Mouse (Mus musculus) cerebellum, postnatal 14 days (tissue): ENCODE results near the gene Gm20458.

Experiments
- DNase-seq, 2 experiments: peaks; one replicate each; pipeline ENCODE4 v3.0.0; 2021; ENCODE audit warnings: mixed read lengths in 2 of 2

The Gm20458 gene

DNA sequence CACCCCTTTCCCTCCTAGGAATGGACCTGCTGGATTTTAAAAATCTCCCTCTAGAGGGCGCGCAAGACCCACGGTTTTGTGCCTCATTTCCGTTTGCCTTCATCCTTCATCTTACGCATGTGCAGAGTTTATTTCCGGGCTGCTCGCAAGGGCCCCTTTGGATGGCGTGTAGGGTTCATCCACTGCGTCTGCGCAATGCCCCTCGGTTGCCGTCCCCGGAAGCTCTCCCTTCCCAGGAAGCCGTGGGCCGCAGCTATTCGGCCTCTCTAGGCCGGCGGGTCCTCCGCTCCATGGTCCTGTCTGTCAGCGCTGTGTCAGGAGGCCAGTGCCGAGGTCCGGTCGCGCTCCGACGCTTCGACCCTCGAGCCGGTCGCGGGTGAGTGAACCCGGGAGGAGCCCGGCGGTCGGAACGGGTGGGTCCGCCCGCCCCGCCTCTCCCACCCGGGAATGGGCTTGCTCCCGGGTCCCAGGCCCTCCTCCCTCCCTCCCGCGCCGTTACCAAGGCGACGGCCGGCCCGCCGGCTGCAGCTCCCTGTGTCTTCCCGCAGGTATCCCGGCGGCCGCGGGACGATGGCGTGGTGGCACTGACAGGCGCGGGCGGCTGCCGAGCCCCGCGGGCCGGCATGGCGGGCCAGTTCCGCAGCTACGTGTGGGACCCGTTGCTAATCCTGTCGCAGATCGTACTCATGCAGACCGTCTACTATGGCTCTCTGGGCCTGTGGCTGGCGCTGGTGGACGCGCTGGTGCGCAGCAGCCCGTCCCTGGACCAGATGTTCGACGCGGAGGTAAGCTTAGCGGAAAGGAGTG, at the start of gene Gm20458:
TSS of gene Gm20458 (plus strand) at position 223 of the 807 bp plus-strand sequence.
- DNase-seq = peak; percentile 97

DNA sequence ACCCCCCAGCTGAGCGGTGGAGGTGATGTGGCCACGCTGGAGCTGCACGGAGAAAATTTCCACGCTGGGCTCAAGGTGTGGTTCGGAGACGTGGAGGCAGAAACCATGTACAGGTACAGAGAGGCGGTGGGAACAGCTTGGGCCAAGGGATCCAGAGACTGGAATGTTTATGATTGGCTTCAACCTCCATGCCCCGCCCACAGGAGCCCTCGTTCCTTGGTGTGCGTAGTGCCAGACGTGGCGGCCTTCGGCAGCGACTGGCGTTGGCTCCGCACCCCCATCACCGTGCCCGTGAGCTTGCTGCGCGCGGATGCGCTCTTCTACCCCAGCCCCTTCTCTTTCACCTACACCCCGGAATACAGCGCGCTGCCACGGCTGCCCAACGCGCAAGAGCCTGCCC, 46.6 kb upstream of the Gm20458 start:
- DNase-seq = no peak

DNA sequence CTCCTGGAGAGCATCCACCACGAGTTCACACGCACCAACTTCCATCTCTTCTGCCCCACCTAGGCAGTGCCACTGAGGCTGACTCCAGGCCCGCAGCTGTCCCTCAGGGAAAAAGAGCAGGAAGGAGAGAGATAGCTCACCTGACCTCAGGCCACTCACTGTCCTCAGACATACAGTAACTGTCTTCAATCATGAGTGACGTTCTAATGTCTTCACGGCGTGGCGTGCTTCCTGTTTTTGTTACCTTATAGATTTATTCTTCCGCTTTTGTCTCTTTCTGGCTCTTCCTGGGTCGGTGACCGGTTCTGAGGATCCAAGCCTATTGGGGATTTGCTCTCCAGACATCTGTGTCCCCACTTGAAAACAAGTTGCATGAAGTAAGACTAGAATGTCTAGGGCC, 46.2 kb upstream of the Gm20458 start:
- no peak for DNase-seq

DNA sequence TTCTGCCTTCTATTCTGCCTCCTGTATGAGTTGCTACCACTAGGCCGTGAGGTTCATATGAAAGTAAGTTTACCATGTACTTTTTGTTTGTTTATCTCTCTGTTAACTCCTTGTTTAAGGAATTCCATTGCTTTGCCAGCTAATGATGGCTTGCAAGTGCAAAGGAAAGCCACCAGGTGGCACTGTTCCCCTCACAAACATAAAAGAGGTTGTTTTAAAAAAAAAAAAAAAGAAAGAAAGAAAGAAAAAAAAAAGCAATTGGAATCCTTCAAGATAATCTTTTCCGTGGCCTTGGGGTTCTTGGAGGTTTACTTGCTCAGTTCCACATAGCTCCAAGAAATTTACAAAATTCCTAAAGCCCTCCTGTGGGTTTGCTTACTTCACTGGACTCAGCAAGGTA, 43.6 kb upstream of the Gm20458 start:
- DNase-seq = peak; percentile 43 to 61

DNA sequence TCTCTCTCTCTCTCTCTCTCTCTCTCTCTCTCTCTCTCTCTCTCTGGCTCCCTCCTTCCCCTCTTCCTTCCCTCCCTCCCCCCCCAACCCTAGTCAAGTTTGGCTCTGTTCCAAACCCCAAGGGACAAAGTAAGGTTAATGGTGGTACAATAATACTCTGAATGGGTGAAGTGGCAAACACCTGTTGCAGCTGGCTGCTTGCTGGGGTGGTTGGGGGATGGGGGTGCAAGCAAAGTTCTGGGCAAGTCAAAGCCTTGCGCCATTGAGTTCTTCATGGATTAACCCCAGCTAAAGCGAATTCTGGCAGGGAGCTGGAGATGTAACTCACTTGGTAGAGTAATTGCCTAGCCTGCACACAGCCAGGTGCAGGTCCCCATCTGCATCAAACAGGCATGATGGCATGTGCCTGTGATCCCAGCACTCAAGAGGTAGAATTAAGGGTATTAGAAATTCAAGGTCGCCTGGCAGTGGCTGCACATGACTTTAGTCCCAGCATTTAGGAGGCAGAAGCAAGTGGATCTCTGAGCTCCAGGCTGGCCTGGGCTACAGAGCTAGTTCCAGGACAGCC, 42.4 kb upstream of the Gm20458 start:
- no peak for DNase-seq

DNA sequence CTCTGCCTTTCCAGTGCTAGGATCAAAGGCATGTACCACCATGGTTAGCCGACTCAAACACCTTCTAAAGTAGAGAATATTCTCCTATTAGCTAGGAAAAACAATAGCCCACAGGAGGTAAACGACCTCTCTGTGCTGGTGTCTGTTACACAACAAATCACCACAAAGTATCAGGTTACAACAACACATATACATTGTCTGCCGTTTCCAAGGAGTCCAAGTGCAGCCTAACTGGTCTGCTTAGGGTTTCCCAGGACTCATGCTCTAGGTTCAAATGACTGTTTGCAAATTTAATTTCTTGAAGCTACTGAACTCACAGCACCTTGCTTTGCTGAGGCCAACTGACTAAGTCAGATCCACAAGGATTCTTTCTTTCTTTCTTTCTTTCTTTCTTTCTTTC, 41.3 kb upstream of the Gm20458 start:
- DNase-seq = no peak

DNA sequence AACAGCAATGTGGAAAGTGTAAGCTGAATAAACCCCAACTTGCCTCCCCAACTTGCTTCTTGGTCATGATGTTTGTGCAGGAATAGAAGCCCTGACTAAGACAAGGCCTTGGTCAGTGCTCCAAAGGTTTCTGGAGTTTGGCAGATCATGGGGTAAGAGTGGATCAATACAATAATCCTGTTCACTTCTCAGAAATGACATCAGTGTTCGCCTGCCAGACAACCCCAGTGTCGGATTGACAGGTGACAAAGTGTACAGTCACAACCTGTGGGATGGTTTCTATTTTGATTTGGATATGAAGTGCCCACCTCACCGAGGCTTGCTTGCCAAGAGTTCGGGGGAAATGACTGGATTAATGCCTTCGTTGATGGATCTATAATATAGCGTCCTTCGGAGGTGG, 39.5 kb upstream of the Gm20458 start:
- DNase-seq = no peak

DNA sequence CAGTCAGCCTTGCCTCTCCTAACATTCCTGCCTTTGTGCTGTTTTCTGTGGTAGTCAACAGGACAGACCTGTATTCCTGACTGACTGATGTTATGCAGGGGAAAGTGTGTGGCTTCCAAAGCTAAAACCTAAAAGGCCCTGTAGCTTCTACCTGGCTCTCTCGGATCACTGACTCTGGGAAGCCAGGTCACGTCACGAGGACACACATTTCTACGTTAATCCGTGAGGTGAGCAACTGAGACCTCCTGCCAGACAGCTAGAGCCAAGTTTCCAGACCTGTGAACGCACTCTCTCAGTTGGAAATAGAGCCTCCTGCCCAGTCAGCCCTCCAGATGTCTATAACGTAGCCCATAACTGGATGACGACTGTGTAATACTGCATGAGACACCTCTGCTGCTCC, 38.8 kb upstream of the Gm20458 start:
- no peak for DNase-seq

DNA sequence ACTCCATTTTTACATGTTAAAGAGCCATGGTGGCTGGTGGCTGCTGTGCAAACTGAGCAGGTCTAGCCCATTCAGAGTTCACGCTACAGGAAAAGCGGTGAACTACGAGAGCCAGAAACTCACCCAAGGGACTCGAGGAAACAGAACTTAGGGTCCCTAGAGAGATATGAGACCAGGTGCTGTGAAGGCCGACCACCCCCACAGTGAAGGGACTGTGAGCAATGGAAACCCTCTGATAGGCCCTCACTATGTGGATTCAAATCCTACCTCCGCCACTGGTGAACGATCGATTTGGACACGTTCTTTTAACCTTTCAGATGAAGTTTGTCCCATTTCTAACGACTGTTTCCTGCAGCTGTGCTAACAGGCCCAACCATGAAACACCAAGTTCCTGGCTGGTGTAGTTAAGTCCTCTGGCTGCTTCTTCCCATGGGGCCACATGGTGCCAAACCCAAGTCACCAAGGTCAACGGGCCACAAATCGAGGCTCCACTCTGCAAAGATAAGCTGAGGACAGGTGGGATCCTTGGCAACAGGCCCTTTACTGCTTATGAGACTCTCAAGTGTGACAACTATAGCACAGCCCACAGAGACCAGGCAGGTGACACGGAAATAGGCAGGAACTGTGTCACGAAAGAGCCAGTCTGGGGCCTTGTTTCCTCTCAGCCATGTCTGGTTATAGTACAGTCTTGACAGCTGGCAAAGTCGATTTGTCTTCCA, 37.9 kb upstream of the Gm20458 start:
- no peak for DNase-seq

DNA sequence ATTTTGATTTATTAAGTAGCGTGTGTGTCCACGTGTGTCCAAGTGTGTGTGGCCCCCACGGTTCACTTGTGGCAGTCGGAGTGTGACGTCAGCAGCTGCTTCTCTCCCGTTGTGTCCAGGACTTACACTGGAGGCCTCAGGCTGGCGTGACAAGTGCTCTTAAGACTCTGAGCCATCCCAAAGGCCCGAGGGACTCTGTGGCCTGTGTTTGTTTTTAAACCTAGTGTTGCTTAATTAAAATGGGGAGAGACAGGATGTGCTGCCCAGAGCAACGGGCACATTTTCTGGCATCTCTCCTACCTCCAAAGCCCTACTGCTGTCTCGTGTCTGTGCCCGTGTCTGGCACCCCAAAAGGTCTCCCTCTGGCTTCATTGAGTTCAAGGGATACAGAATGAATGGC, 37.3 kb upstream of the Gm20458 start:
- no peak for DNase-seq

DNA sequence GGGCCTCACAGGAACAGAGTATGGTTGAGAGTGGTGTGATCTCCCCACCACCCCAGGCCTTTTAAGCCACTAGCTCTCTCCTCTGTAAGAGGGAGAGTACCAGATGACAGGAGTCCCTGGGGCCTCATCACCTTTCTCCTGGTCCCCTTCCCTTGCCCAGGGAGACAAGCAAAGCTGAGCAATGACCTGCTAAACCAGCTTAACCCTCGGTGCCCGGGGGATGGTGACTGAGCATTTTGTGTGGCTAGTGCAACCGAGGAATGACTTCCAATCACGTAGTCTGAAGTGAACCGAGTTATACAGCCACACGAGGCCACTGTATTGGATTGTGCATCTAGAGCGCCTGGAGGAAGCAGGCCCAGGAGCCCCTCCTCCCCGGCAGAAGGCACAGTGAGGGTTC, 36.4 kb upstream of the Gm20458 start:
- DNase-seq = no peak

DNA sequence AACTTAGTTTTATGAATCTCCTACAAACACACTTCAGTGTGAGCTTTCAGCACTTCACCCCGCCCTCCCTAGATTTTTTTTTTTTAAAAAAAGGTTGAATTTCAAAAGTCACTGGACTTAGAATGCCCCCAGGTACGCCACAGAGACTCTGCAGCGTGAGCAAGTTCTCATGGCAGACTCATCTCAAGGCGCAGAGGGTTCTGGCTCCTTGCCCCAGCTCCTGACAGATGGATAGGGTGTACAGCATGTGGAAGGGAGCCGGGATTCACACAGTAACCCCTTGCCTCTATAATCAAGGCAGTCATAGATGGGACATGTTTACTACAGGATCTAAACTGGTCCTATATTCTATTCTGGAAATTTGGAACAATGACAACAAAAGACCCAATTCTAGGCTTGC, 35.4 kb upstream of the Gm20458 start:
- DNase-seq = peak; percentile 66 to 74

DNA sequence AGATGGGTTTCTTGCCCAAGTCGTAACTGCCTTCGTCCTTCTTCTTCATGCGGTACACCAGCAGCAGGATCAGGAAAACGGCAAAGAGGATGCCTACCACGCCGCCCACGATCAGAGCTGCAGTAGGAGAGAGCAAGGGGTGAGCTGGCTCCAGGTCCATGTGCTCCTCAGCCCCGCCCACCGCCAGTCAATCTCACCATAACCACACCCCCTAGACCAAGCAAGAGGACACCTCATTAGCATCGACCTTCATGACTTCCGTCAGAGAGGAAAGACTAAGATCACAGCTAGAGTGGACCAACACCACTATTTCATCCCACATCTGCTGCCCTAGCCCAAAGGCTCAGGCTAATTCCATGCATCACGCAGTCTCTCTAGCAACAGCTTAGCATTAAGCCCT, 34.6 kb upstream of the Gm20458 start:
- no peak for DNase-seq

DNA sequence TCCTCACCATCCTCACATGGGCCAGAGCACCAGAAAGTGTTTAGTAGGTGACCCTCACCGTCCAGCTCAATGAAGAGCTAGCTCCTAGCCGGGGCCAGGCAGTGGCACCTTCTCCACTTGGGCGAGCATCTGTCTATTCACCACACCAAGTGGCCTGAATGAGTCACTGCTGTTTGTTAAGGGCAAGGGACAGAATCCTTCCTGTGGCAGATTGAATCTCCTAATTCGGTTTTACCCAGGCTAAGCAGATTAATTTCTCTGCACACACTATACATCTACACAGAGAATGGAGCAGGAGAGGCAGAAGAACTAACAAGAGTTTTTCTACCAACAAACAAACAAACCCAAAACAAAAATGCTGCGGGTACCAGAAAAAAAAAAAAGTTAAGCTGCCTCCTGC, 33.8 kb upstream of the Gm20458 start:
- DNase-seq = no peak

DNA sequence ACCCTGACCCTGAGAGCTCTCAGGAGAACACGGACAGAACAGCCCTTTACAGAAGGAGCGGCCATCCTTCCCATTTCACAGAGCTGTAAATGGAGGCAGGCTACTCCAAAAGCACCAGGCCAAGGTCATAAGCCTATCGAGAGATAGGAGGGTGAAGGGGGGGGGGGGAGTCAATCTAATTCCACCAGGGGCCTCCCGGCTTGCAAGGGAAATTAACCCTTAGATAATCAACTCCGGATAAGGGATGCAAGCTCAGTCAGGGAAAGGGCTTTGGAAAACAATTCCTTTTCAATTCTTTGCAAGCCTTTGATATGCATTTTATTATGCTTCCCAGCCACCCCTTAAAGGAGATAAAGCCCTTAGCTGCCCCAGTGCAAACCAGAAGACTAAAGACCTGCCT, 32.3 kb upstream of the Gm20458 start:
- no peak for DNase-seq

DNA sequence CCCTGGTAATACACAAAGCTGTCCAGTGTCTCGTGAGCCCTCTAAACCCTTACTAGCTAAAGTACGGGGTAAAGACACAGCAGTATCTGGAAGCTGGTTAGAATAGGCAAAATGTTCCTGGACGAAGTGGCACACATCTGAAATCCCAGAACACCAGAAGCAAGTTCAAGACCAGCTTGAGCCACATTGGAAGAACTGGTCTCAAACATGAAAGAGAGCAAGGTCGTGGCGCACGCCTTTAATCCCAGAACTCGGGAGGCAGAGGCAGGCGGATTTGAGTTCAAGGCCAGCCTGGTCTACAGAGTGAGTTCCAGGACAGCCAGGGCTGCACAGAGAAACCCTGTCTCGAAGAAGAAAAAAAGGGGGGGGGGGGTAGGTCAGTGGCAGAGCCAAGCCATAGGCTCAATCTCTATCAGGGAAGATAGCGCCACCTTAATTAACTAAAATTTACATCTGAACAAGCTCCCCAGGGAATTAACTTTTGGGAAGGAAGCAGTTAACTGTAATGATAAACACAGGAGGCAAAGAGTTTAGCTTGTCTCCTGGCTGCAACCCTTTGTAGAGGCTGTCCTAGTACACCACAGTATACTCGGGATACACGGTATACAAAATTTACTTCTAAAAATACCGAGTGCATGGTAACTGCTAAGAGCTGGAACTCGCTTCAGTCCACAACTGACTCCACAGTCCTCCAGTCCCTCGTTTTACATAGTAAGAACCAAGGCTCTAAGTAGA, 30.7 kb upstream of the Gm20458 start:
- DNase-seq = no peak

DNA sequence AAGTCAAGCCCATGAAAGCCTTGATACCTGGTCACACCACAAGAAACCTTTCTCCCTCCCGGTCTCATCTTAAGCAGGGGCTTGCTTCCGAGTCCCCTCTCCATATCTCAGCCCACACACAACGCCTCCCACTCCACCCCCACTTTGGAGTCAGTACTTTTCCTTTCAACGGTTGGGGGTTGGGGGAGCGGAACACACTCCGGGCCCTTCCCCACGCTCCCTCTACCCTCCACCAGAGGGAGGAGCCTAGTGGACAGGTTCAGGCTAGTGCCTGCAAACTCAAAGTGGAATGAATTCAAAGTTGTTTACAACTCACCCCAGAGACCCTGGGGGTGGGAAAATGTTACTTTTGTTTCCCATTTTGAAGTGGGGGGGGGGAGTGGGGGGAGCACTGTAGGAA, 30.1 kb upstream of the Gm20458 start:
- no peak for DNase-seq

DNA sequence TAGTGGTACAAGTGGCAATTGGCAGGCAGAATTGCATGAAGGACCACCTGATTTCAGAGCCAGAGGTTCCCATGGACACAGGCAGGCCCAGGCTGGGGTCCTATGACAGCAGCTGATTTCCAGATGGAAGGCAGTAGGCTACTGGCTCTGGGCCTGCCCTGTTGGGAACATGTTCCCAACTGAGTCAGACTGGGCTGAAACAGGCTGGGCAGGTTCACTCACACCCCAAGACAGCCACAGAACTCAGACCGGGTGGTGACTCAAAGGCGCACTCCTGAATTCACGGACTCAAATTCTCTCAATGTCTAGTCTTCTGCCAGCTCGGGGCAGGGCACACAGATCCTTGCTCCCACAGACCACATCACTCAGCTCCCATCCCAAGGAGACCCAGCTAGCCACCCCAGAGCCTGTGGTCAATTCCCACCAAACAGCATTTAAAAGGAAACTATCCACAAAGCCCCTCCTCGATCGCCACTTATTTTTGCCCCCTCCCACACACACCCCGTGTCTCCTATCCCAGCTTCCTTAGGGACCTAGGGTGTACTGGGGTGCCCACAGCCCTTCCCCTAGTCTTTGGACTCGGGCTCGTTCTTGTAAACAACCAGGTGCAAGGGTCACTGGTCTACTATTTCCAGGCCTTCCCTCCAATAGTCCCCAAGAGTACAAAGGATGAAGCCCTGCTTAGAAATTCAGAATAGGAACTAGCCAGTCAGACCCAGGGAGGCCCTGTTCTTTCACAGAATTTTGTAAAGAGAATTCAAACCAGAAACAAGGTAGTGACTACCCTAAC, 28.9 kb upstream of the Gm20458 start:
- no peak for DNase-seq

DNA sequence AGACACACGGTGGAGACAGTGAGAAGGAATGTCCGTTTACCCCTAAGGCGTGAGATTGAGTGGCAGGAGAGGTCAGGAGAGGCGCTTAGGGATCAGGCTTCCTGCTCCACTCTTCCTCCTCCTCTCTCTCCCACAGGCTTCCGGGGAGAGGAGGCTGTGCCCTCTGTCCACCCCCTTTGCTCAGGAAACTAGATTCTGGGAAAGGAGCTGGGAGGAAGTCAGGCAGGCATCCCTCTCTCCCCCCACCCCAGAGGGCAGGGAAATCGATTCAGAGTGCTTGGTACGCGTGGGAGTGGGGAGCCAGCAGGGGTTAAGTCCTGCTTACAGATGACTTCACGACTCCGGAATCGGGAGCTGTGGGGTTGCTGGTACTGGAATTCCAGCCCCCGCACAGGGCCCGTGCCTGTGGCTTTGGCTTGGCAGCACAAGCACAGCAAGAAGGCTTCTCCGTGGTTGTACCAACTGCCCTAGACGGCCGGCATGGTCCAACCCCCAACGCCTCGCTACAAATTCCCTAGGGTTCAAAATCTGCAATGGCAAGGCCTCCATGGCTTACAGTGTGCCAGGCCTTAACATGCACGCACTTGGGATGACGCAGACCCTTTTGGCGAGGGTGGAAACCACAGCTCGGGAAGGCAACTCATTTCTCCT, 28.1 kb upstream of the Gm20458 start:
- no peak for DNase-seq

DNA sequence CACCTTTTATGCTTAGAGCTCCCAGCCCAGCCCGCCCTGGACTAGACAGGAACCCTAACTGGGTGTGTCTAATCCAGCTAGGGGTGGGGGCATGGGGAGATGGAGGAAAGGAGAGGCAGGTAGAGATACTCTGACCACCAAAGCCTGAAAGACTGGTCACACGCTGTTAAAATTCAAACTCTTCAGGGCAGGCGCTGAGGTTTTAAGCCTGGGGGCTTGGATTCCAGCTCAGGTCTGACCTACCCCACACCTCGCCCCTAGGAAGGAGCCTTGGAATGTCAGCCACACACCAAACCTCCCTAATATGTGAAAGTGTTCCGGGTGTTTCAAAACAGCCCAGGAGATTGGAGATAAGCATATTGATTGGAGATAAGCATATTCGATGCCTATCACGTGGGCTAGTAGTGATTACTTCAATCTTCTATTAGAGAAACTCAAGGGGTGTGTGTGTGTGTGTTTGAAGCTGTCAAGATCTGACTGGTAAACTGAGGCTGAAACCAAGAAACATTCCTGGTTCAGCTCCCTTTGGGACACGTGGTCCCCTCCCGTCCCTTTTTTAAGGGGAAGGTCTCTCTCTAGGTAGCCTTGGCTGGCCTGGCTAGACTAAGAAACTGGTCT, 27.4 kb upstream of the Gm20458 start:
- DNase-seq = no peak

DNA sequence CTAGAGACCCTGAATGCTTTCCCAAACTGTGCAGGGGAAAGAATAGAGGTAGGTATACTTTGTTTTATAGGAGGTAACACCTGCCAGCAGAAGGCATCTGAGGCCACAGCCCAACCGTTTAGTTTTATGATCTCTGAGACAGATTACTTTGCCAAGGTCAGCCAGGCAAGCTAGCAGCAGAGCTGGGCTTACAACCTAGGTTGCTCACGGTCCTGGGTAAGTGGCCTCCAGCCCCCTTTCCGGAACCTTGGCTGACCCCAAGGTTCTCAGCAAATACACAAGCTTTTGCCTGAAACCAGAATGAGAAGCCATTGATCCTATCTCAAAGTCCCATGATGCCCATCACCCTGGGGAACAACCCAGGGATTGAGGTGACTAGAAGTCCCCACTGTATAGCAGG, 26.1 kb upstream of the Gm20458 start:
- no peak for DNase-seq
